Mouse (Mus musculus): ENCODE results near the gene Acer2. TPM values are rescaled to one million over a fixed set of nuclear protein-coding genes. Genes with fewer than 3 reads are reported as not detected.

The Acer2 gene
- polyA plus RNA-seq (2014; fragmentation: Illumina TruSeq; extraction: RNeasy Lipid Tissue Mini Kit (QIAGEN cat#74804); ENCODE audit: low read depth, low replicate concordance), result 17.2 TPM

GRCm38 (mm10) chr4:86874146-86874847 is at the start of gene Acer2:
Gene Acer2 (plus strand): TSS chr4:86874396.

GRCm38 (mm10) chr4:86857113-86858069 is 16.8 kb upstream of the Acer2 start, which contains the start of gene Rps6:
Gene Rps6 (minus strand): TSS chr4:86857412.

Other genes with a start within 250 kb of the Acer2 start
- gene Plin2, start 204.3 kb upstream of the Acer2 start, polyA plus RNA-seq (2014; fragmentation: Illumina TruSeq; extraction: RNeasy Lipid Tissue Mini Kit (QIAGEN cat#74804); ENCODE audit: low read depth, low replicate concordance), result 13.1 TPM
- gene Dennd4c, start 125.8 kb upstream of the Acer2 start, polyA plus RNA-seq (2014; fragmentation: Illumina TruSeq; extraction: RNeasy Lipid Tissue Mini Kit (QIAGEN cat#74804); ENCODE audit: low read depth, low replicate concordance), result 37.3 TPM
- 702 TPM for gene Rps6, start 17.0 kb upstream of the Acer2 start, polyA plus RNA-seq (2014; fragmentation: Illumina TruSeq; extraction: RNeasy Lipid Tissue Mini Kit (QIAGEN cat#74804); ENCODE audit: low read depth, low replicate concordance)